Mouse (Mus musculus) kidney, postnatal 36 days (tissue): Measurements from ENCODE around the gene Tbxas1.
A peak's percentile ranks its signal among the peaks of the same experiment; 100 is the strongest.

ENCODE experiments used
- DNase-seq, 2 experiments: peaks; one replicate each; pipeline ENCODE4 v3.0.0; 2021 to 2022; ENCODE audit warnings: mixed read lengths in 2 of 2

The Tbxas1 gene

GRCm38 (mm10) chr6:38923870-38924817, 48.9 kb downstream of the Tbxas1 start:
- DNase-seq: no peak

- no peak for DNase-seq
These were observed 50.5 kb downstream of the Tbxas1 start for GRCm38 (mm10) chr6:38925719-38926118.

GRCm38 (mm10) chr6:38926135-38926962, 51.1 kb downstream of the Tbxas1 start:
- peak in 1 of 2 experiments; percentile 36 for DNase-seq

GRCm38 (mm10) chr6:38926963-38927361, 51.8 kb downstream of the Tbxas1 start:
- DNase-seq: no peak

- DNase-seq: peak; percentile 47 to 65
These were observed 53.3 kb downstream of the Tbxas1 start for GRCm38 (mm10) chr6:38928489-38928888.

- DNase-seq: no peak
These were observed 60.8 kb downstream of the Tbxas1 start for GRCm38 (mm10) chr6:38936009-38936408.

- no peak for DNase-seq
These were observed 63.2 kb downstream of the Tbxas1 start for GRCm38 (mm10) chr6:38938421-38938820.

GRCm38 (mm10) chr6:38939096-38939495, 63.9 kb downstream of the Tbxas1 start:
- DNase-seq: no peak

- DNase-seq: peak in 1 of 2 experiments; percentile 64
These were observed 65.8 kb downstream of the Tbxas1 start for GRCm38 (mm10) chr6:38941016-38941415.

- no peak for DNase-seq
These were observed 67.6 kb downstream of the Tbxas1 start for GRCm38 (mm10) chr6:38942771-38943170.

GRCm38 (mm10) chr6:38944392-38944791, 69.2 kb downstream of the Tbxas1 start:
- DNase-seq: no peak

- peak; percentile 62 to 64 for DNase-seq
These were observed 69.6 kb downstream of the Tbxas1 start for GRCm38 (mm10) chr6:38944826-38945225.

- no peak for DNase-seq
These were observed 70.5 kb downstream of the Tbxas1 start for GRCm38 (mm10) chr6:38945681-38946080.

GRCm38 (mm10) chr6:38947282-38947681, 72.1 kb downstream of the Tbxas1 start:
- peak; percentile 41 to 58 for DNase-seq

- DNase-seq: peak; percentile 58 to 63
These were observed 74.5 kb downstream of the Tbxas1 start for GRCm38 (mm10) chr6:38949683-38950161.

- DNase-seq: no peak
These were observed 75.1 kb downstream of the Tbxas1 start for GRCm38 (mm10) chr6:38950341-38950740.

GRCm38 (mm10) chr6:38950838-38951237, 75.6 kb downstream of the Tbxas1 start:
- DNase-seq: no peak

- DNase-seq: no peak
These were observed 81.4 kb downstream of the Tbxas1 start for GRCm38 (mm10) chr6:38956641-38957040.

GRCm38 (mm10) chr6:38957246-38957645, 82.0 kb downstream of the Tbxas1 start:
- no peak for DNase-seq

- DNase-seq: peak in 1 of 2 experiments; percentile 50
These were observed 84.3 kb downstream of the Tbxas1 start for GRCm38 (mm10) chr6:38959502-38959901.

GRCm38 (mm10) chr6:38960367-38960766, 85.2 kb downstream of the Tbxas1 start:
- peak in 1 of 2 experiments; percentile 71 for DNase-seq

- peak in 1 of 2 experiments; percentile 48 for DNase-seq
These were observed 85.7 kb downstream of the Tbxas1 start for GRCm38 (mm10) chr6:38960791-38961426.
